Mouse (Mus musculus): ENCODE results near the gene Neurl3. TPM values are rescaled to one million over a fixed set of nuclear protein-coding genes. Genes with fewer than 3 reads are reported as not detected.

The Neurl3 gene
- total RNA-seq, 2 experiments from 2014 or later = 6.1 to 6.8 TPM

Other genes with a start within 250 kb of the Neurl3 start
- gene Hs6st1, start 206.3 kb downstream of the Neurl3 start, total RNA-seq (2021) = 100 to 1,000 TPM in 1 of 2 experiments, 10 to 100 TPM in 1; 63.7 to 140 TPM
- gene Uggt1, start 30.0 kb downstream of the Neurl3 start, total RNA-seq (2021) = 10 to 100 TPM; 47.5 to 53.3 TPM
- gene Arid5a, start 33.1 kb upstream of the Neurl3 start, total RNA-seq (2021) = 1 to 10 TPM; 4.2 to 6.9 TPM
- gene Kansl3, start 94.5 kb upstream of the Neurl3 start, total RNA-seq (2021) = 100 to 1,000 TPM; 105 to 113 TPM
- gene Fer1l5, start 97.6 kb upstream of the Neurl3 start, total RNA-seq (2021) = under 1 TPM; 0.16 to 0.20 TPM
- gene Lman2l, start 170.6 kb upstream of the Neurl3 start, total RNA-seq (2021) = 10 to 100 TPM; 36.4 to 52.2 TPM
- gene Cnnm4, start 196.9 kb upstream of the Neurl3 start, total RNA-seq (2021) = 1 to 10 TPM; 3.9 to 4.9 TPM
- 10 to 100 TPM; 21.5 to 34.2 TPM for gene Cnnm3, start 237.2 kb upstream of the Neurl3 start, total RNA-seq (2021)